Mouse (Mus musculus): ENCODE data around the gene Selplg. TPM values are rescaled to one million over a fixed set of nuclear protein-coding genes. Genes with fewer than 3 reads are reported as not detected.

Gene Selplg
- total RNA-seq (2023) = 41.8 to 51.4 TPM (median 46.6 TPM) in 4 replicates

GRCm38 (mm10) chr5:113832490-113832901 lies at the start of gene Selplg:
Gene Selplg (minus strand): TSS chr5:113832644.

GRCm38 (mm10) chr5:113800280-113800679 lies 32.2 kb downstream of the Selplg start, which contains the start of gene Tmem119:
Gene Tmem119 (minus strand): TSS chr5:113800516.

GRCm38 (mm10) chr5:113772450-113772895 lies 60.0 kb downstream of the Selplg start, which contains the start of the genes Sart3 and Iscu:
Gene Sart3 (minus strand): TSS chr5:113772510.
Gene Iscu (plus strand): TSS chr5:113772748.

Other genes with a start within 250 kb of the Selplg start
- 0.19 to 0.27 TPM in 2 of 4 replicates, not detected in the others for gene Cmklr1, start 182.2 kb downstream of the Selplg start, total RNA-seq (2023)
- gene 1700069L16Rik, start 107.9 kb downstream of the Selplg start, total RNA-seq (2023) = not detected in 4 replicates
- gene Ficd, start 96.8 kb downstream of the Selplg start, total RNA-seq (2023) = 4.4 to 5.4 TPM (median 5.0 TPM) in 4 replicates
- 66.0 to 77.2 TPM (median 71.4 TPM) in 4 replicates for gene Sart3, start 60.1 kb downstream of the Selplg start, total RNA-seq (2023)
- gene Iscu, start 59.9 kb downstream of the Selplg start, total RNA-seq (2023) = 61.9 to 74.4 TPM (median 67.5 TPM) in 4 replicates
- not detected in 4 replicates for gene Tmem119, start 32.1 kb downstream of the Selplg start, total RNA-seq (2023)
- gene Coro1c, start 76.1 kb upstream of the Selplg start, total RNA-seq (2023) = 46.0 to 59.9 TPM (median 49.8 TPM) in 4 replicates
- 66.2 to 78.4 TPM (median 72.7 TPM) in 4 replicates for gene Ssh1, start 161.2 kb upstream of the Selplg start, total RNA-seq (2023)
- gene Dao, start 171.1 kb upstream of the Selplg start, total RNA-seq (2023) = 0.47 to 0.66 TPM in 2 of 4 replicates, not detected in the others
- 19.5 to 25.6 TPM (median 21.8 TPM) in 4 replicates for gene Usp30, start 232.8 kb upstream of the Selplg start, total RNA-seq (2023)

Measured in B cell, adult 62 days (primary cell).